Mouse (Mus musculus) lung, adult 2 months (tissue): ENCODE measurements around the gene Zg16. TPM values are rescaled to one million over a fixed set of nuclear protein-coding genes. Genes with fewer than 3 reads are reported as not detected.

ENCODE experiments used
- DNase-seq: peaks from one replicate; pipeline ENCODE4 v3.0.0; 2022
- H3K4me1 ChIP-seq: fragments of 200-500 bp; 2 replicates; pipeline ENCODE4 v1.6.1; 2011; ENCODE audit warnings: low read length; ENCODE audit not compliant: control insufficient read depth, insufficient read depth
- H3K4me3 ChIP-seq: fragments of 200-500 bp; replicated peaks from 2 replicates; pipeline ENCODE3; 2011; ENCODE audit warnings: low read depth, mild to moderate bottlenecking, control low read depth, low read length; ENCODE audit errors: extremely low read depth
- CTCF ChIP-seq: fragments of 200-500 bp; IDR thresholded peaks from 2 replicates; pipeline ENCODE4 v1.5.1; 2011; ENCODE audit warnings: mild to moderate bottlenecking, low read length, control low read depth; ENCODE audit not compliant: insufficient read depth
- POLR2A ChIP-seq: fragments of 200-500 bp; IDR thresholded peaks from 2 replicates; pipeline ENCODE4 v1.6.1; 2011; ENCODE audit warnings: low read depth, mild to moderate bottlenecking, control low read depth, low read length, borderline replicate concordance; ENCODE audit errors: extremely low read depth
- WGBS: fragments of 180-500 bp; shearing (Covaris S2); methylation state at CpG from one replicate; pipeline ENCODE4 v1.1.7; 2018; 5-methylcytosine and 5-hydroxymethylcytosine counted together
- polyA plus RNA-seq: library from polyadenylated mRNA; depleted of rRNA; stranded (reverse); fragments of >200 nt; gene quantifications from 2 replicates; pipeline ENCODE4 v1.2.3, GENCODE M21; 2012

Gene Zg16
- polyA plus RNA-seq, 1 experiment, result 0.37 TPM

DNA sequence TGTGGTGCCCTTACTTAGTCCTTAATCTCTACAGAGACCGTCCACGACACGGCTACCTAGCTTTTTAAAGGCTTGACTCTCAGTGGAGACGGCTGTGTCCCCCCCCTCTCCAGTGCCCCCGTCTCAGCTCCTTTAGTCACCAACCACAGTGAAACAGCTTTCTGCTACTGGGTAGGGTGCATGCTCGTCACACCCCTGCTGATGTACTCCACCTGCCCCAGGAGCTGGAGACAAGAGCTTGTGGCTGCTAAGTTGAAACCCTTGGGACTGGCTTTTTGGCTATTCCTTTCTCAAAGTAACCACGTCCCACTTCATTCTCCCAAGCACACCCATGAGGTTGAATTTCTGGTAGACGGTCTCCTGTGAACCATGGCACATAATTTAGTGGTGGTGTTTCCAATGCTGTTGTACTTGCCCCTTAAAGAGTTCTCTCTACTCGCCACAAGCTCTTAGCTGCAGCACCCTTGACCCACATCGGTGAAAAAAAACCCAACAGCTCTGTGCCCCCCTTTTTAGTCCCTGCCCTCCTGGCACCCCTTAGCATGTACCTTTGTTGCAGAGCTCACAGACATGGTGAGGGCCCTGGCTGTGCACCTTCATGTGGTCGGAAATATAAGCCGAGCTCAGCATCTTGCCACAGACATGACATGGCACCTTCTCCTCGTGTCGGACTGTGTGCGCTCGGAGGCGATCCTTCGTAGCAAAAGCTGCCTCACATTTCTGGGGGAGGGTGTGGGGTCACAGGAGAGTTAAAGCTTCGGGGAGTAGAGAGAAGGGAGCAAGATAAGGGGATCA, 63.0 kb downstream of the Zg16 start:
- H3K4me1 ChIP-seq, result peaks cover 10% of the 10 kb centered on the region; the same call in 1 of the 2 replicates
- TF ChIP-seq POLR2A (no peak), CTCF (no peak)
- WGBS, result 33% methylated on average over 19 of the region's 19 CpGs
- H3K4me3 ChIP-seq, result no peak overlapping the region
- no peak for DNase-seq

DNA sequence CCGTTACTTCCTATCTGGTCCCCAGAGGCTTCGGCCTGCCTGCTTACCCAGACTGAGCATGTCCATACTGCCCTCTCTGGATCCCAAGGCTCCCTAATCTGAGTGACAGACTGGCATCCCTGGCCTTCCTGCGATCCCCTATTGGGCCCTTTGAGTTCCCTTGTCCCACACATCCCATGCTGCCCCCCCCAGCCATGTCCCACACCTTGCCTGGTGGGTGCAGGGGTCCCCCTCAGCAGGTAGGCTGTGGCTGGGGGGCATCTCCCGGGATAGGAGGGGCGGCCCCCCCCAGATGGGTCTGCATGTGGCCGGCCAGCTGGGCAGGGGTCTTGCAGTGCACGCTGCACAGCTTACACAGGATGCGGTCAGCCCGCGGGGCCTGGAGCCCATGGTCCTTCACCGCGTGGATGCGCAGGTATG, 63.8 kb downstream of the Zg16 start:
- 73% methylated on average over 13 of the region's 13 CpGs for WGBS
- Histone ChIP-seq H3K4me3 (no peak overlapping the region), H3K4me1 (peaks cover 10% of the 10 kb centered on the region; the same call in 1 of the 2 replicates)
- DNase-seq, result no peak
- TF ChIP-seq POLR2A, result no peak
- no peak for TF ChIP-seq CTCF

DNA sequence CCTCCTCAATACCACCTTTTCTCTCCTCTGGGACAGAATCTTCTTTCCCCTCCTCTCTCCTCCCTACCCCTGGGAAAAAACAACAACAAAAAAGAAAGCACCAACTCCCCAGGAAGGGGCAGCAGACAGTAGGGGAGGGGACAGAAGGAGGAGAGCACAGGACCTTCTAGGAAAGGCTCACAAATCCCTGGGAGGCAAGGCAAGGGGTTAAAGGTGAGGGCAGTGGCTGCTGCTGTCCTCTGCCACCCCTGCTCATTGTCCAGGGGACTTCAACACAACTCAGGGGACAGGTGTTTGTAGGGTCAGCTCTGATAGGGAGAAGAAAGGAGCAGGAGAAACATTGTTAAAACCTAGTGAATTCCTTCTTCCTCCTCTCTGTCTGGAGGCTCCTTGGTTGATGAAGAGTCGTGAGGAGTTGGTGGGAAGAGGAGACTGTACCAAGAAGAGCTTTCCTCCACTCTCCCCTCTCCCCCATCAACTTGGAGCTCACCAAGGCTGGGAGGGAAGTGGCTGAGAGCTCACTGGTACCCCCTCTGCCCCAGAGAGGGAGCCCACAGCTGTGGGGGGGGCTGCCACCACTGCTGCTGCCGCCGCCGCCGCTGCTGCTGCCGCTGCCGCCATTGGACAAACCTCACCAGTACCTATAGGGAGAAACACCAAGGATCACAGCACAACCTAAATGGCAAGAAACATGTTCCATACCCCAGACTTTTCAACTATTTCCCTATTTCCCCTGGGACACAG, 64.4 kb downstream of the Zg16 start:
- H3K4me1 ChIP-seq, result peaks cover 7% of the 10 kb centered on the region; the same call in 1 of the 2 replicates
- DNase-seq, result no peak
- no peak for TF ChIP-seq POLR2A
- H3K4me3 ChIP-seq, result no peak overlapping the region
- 74% methylated on average over 7 of the region's 7 CpGs for WGBS

DNA sequence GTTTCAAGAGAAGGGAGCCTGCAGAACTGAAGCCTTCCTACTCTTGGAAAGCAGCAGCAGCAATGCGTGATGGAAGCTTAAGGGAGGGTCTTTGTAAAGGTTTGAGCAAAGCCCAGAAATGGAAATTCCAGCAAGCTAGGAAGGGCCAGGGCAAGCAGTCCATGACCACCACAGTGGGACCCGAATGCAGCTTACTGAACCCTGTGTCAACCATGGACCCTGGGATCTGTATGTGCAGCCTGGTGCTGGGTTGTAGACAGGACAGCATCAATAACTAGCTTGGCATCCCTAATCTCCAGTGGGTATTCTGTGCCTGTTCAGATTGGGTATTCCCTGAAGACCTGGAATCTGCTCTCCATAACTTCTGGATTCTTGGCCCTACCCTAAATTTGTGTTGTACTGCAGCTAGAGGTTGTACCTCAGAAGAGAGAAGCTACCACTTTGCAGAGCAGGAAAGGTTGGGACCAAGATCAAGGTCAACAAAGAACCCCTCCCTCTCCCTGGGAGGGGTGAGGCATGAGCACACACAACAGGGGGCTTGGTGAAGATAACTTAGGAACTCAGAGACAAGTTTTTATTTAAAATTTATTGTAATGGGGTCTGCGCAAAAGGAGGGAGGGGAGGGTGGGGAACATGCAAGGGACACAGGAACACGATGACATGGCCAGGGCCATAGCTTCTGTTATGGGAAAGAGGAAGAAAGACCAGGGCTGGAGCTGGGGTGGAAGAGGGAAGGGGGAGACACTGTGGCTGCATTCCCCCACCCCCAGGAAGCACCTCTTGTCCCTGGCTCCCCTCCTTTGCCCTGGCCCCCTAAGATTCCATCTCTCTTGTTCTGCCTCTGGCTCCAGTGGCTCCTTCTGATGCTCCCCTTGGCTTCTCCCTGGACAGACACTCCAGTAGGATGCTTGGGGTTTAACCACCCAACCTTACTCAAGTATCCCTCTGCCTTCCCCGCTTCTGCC, 65.3 kb downstream of the Zg16 start:
- TF ChIP-seq POLR2A, result no peak
- TF ChIP-seq CTCF, result no peak
- DNase-seq, result no peak
- H3K4me3 ChIP-seq, result no peak overlapping the region
- peaks cover 10% of the 10 kb centered on the region; the same call in 1 of the 2 replicates for H3K4me1 ChIP-seq
- WGBS, result 55% methylated on average over 5 of the region's 5 CpGs

DNA sequence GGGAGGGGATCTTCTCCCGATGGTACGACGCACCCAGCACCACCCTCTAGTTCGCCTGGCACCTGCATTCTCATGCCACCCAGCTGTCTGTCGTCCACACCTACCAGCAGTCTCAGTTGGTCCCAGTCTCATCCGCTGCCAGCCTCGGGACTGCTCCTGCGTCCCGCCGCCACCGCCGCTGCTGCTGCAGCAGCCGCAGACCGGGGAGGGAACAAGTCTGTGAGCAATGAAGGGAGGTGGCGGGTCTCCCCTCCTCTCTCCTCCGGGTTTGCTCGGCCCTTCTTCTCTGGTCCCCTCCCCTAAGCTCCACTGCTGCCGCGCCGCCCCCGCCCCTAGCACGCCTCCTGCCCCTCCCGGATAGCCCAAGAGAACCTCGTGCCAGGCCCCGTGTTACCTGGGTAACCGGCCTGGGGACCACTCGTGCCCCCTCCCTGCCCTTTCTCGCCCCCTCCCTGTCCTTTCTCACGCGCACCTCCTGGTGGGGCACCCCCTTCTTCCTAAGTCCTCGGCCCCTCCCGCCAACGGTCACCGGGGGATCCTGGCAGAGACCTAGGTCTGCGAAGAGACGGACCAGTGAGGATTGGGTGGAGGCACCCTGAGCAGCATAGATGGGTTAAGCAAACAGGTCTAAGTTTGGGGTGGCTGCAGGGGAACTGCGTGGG, 66.1 kb downstream of the Zg16 start, which contains the start of the genes Gm42742 and Prrt2:
Gene Gm42742, minus strand, starts transcription at position 197 of the 662 bp plus-strand sequence.
Gene Prrt2, minus strand, starts transcription at position 311 of the 662 bp plus-strand sequence.
- H3K4me1 ChIP-seq, result peaks cover 11% of the 10 kb centered on the region; the same call in 1 of the 2 replicates
- TF ChIP-seq CTCF, result no peak
- TF ChIP-seq POLR2A, result peak; percentile 34; the same call in 1 of the 2 replicates
- WGBS, result 7% methylated on average over 36 of the region's 37 CpGs
- no peak for DNase-seq
- H3K4me3 ChIP-seq, result peak within 1 kb of the TSS; percentile 45

DNA sequence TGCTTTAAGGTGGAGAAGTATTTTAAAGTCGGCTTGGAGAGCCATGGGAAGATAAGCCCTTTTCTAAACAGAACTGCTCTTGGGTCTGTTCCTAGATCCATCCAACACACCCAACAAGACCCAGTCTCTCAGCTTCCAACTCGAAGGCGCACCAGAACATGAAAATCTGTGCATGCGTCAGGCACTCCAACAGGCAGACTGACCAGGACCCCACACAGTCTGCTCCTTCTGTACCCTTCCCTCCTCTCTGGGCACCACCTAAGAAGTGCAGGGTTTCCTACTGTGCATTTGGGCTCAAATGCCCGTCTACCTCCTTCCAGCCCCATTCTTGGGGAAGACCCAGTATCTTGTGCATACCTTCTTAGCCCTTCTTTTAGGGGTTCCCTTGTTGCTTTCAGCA, 66.6 kb downstream of the Zg16 start:
- DNase-seq, result no peak
- 46% methylated on average over 5 of the region's 5 CpGs for WGBS
- peaks cover 15% of the 10 kb centered on the region; the same call in 1 of the 2 replicates for H3K4me1 ChIP-seq
- H3K4me3 ChIP-seq, result peak overlapping the region; percentile 45
- TF ChIP-seq POLR2A (no peak), CTCF (no peak)

DNA sequence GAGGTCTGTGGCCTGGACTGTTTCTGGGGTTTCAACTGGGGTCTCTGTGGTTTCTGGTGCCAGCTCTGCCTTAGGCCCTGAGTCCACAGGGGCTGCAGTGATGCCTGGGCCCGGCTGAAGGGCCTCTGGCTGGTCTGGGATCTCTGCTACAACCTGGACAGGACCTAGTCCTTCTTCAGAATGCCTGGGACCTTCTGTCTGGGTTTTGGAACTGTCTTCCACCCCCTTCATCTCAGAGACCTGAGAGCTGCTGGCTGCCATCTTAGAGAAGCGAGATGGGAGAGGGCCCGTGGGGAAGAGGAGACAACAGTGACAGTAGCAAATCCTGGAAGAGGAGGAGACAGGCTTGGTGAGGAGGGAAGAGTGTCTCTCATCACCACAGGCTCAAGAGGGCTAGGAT, 67.1 kb downstream of the Zg16 start:
- no peak overlapping the region for H3K4me3 ChIP-seq
- no peak for TF ChIP-seq POLR2A
- TF ChIP-seq CTCF, result no peak
- peaks cover 15% of the 10 kb centered on the region; the same call in 1 of the 2 replicates for H3K4me1 ChIP-seq
- no peak for DNase-seq
- WGBS, result 68% methylated on average over 3 of the region's 3 CpGs

DNA sequence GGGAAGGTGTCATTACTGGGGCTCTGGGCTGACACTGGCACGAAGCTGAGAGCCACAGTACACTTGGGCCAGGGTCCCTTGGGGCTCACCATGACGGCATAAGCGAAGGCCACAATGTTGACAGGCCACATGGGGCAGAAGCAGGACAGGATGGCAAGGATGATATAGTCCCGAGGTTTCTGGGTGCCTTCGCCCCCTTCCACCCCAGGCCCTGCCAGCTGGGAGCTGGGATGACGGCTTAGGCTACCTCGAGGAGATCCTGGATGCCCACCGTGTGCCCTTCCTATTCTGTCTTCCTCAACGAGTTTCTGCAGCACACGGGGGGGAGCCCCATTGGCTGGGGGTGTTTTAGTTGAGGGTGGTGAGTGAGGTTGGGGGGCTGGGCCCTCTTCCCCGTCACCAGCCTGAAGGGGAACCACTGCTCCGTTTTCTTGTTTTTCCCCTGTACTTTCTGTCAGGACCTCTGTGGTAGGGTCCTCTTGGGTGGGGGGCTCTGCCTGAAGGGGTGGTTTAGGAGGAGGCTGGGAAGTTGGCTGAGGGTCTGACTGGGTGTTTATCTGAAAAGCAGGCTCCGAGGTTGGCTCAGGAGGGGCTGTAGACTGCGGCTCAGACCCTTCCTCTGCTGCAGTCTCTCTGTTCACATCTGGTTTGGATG, 67.7 kb downstream of the Zg16 start:
- Histone ChIP-seq H3K4me3 (no peak overlapping the region), H3K4me1 (peaks cover 13% of the 10 kb centered on the region; the same call in 1 of the 2 replicates)
- no peak for TF ChIP-seq POLR2A
- TF ChIP-seq CTCF, result no peak
- DNase-seq, result no peak
- WGBS, result 66% methylated on average over 14 of the region's 14 CpGs
